Mouse (Mus musculus): ENCODE results near the gene Ubtd2. TPM values are rescaled to one million over a fixed set of nuclear protein-coding genes. Genes with fewer than 3 reads are reported as not detected.

Gene Ubtd2
- polyA plus RNA-seq, 1 experiment from 2014 or later: 22.6 TPM

DNA sequence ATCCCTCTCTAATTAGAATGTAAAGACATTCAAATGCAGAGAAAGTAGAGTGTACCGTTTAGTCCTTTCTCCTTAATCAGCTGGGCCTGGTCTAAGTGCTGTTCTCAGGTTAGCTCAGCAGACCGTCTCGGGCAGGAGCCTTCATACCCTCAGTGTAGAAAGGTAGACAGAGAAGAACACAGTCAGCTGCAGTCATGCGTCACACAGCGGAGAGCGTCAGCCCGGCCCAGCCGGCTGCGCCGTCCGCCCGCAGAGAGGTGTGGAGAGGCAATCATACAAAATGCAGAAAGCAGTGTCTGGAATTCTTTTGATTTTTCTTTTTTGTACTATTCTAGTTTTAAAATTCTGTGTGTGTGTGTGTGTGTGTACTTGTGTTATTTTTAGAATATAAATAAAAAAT, 90.4 kb downstream of the Ubtd2 start:
- no peak overlapping the region for H3K9ac ChIP-seq (ENCODE audit: low read depth, low read length)
- peaks cover 2% of the 10 kb centered on the region; the same call in 1 of the 2 replicates for H3K4me1 ChIP-seq (ENCODE audit: control insufficient read depth, insufficient read depth, low read length)
- no peak overlapping the region for H3K4me2 ChIP-seq (ENCODE audit: low read depth, low read length)
- H3K36me3 ChIP-seq (ENCODE audit: control insufficient read depth, insufficient read depth, low read length): no peaks in the 10 kb centered on the region
- H3K27ac ChIP-seq (ENCODE audit: low read length): no peak overlapping the region
- 80% methylated on average over 12 of the region's 12 CpGs for WGBS
- ATAC-seq: no peak
- no peak overlapping the region for H3K4me3 ChIP-seq (ENCODE audit: low read length)
- H3K27me3 ChIP-seq (replicated peaks; ENCODE audit: control insufficient read depth, insufficient read depth, low read length): no peaks in the 10 kb centered on the region
- H3K9me3 ChIP-seq (ENCODE audit: control insufficient read depth, low read length): no peaks in the 10 kb centered on the region

DNA sequence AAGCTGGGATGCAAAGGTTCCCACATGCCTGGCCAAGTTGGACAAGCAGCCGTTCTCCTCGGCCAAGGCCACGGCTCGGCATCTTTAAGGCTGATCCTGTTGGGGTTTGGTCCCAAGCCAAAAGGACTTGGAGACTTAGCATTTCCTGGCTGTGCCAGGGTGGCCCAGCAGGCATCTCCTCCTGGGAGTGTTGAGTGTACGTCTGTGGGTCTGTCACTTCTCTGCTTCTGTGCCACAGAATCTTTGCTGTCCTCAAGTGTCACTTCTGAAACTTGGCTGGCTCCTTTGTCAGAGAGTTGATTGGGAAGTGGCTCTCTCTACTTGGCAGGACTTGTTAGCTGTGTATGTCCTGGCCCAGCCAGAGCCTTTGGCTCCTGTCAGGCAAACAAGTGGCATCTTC, 91.3 kb downstream of the Ubtd2 start:
- H3K27ac ChIP-seq (ENCODE audit: low read length): no peak overlapping the region
- H3K9ac ChIP-seq (ENCODE audit: low read depth, low read length): no peak overlapping the region
- no peak overlapping the region for H3K4me2 ChIP-seq (ENCODE audit: low read depth, low read length)
- H3K4me3 ChIP-seq (ENCODE audit: low read length): no peak overlapping the region
- no peaks in the 10 kb centered on the region for H3K36me3 ChIP-seq (ENCODE audit: control insufficient read depth, insufficient read depth, low read length)
- no peak for ATAC-seq
- no peaks in the 10 kb centered on the region for H3K9me3 ChIP-seq (ENCODE audit: control insufficient read depth, low read length)
- 75% methylated on average over 5 of the region's 5 CpGs for WGBS
- H3K4me1 ChIP-seq (ENCODE audit: control insufficient read depth, insufficient read depth, low read length): peaks cover 6% of the 10 kb centered on the region; the same call in 1 of the 2 replicates
- H3K27me3 ChIP-seq (replicated peaks; ENCODE audit: control insufficient read depth, insufficient read depth, low read length): no peaks in the 10 kb centered on the region

DNA sequence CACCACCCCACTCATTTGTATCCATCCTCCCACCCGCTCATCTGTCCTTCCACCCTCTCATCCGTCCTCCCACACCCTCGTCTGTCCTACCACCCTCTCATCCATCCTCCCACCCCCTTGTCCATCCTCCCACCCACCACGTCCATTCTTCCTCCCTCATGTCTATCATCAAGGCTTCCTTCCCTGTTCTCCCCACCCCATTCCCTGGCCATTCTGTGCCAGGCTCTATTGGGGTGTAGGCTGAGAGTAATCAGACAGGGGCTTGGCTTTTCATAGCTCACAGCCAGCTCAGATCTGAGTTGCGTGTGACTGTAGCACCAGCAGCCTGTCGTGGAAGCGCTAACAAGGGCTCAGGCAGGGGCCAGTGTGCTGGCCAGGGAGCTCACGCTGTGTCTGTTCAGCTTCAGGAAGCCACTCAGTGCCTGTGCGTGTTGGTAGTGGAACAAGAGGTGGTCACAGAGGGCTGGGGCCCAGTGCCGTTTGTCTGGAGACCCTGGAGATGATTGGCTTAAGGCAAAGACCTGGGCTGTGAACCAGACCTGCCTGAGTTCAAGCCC, 92.3 kb downstream of the Ubtd2 start:
- 70% methylated on average over 10 of the region's 10 CpGs for WGBS
- ATAC-seq: no peak
- no peaks in the 10 kb centered on the region for H3K27me3 ChIP-seq (replicated peaks; ENCODE audit: control insufficient read depth, insufficient read depth, low read length)
- H3K4me1 ChIP-seq (ENCODE audit: control insufficient read depth, insufficient read depth, low read length): peaks cover 16% of the 10 kb centered on the region
- H3K36me3 ChIP-seq (ENCODE audit: control insufficient read depth, insufficient read depth, low read length): no peaks in the 10 kb centered on the region
- no peak overlapping the region for H3K27ac ChIP-seq (ENCODE audit: low read length)
- no peak overlapping the region for H3K9ac ChIP-seq (ENCODE audit: low read depth, low read length)
- H3K4me3 ChIP-seq (ENCODE audit: low read length): no peak overlapping the region
- H3K4me2 ChIP-seq (ENCODE audit: low read depth, low read length): no peak overlapping the region
- no peaks in the 10 kb centered on the region for H3K9me3 ChIP-seq (ENCODE audit: control insufficient read depth, low read length)

DNA sequence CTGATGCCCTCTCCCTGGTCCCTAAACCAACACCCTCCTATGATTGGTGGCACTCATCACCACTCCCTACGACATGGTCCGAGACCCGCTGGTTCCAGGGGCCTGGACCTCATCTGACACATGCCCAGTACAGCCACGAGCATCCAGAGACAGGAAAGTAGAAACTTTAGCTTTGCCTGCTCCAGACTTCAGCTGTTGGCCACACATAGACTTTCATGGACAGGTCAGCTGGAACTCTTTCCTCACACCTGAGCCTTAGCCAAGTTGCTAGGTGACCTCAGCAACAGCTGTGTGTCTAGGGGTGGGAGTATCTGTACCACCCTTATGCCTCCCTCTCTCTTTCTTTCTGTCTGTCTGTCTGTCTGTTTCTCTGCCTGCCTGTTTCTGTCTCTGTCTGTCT, 93.1 kb downstream of the Ubtd2 start:
- Histone ChIP-seq H3K4me1 (ENCODE audit: control insufficient read depth, insufficient read depth, low read length) (peaks cover 22% of the 10 kb centered on the region), H3K4me3 (ENCODE audit: low read length) (no peak overlapping the region), H3K9ac (ENCODE audit: low read depth, low read length) (no peak overlapping the region), H3K27me3 (replicated peaks; ENCODE audit: control insufficient read depth, insufficient read depth, low read length) (no peaks in the 10 kb centered on the region), H3K27ac (ENCODE audit: low read length) (no peak overlapping the region), H3K36me3 (ENCODE audit: control insufficient read depth, insufficient read depth, low read length) (no peaks in the 10 kb centered on the region), H3K4me2 (ENCODE audit: low read depth, low read length) (no peak overlapping the region), H3K9me3 (ENCODE audit: control insufficient read depth, low read length) (no peaks in the 10 kb centered on the region)
- ATAC-seq: no peak
- 83% methylated on average over 4 of the region's 4 CpGs for WGBS

DNA sequence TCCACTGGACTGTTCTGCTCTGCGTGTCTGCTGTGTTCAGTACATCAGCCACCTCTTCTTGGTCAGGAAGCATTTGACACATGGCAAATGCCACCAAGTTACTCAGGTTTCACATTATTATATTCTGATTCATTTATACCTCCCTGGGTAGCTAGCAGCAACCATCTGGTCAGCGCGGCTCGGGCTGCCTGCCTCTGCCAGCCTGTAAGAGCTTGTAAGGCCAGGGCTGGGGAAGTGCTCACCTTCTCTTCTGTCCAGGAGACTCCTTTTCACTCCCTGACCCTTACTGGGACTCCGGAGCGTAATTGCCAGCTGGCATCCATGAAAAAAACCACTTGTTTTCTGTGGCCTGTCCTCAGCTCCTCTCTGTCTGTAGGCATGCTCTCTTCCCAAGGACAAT, 94.1 kb downstream of the Ubtd2 start:
- 68% methylated on average over 6 of the region's 6 CpGs for WGBS
- no peak overlapping the region for H3K27ac ChIP-seq (ENCODE audit: low read length)

DNA sequence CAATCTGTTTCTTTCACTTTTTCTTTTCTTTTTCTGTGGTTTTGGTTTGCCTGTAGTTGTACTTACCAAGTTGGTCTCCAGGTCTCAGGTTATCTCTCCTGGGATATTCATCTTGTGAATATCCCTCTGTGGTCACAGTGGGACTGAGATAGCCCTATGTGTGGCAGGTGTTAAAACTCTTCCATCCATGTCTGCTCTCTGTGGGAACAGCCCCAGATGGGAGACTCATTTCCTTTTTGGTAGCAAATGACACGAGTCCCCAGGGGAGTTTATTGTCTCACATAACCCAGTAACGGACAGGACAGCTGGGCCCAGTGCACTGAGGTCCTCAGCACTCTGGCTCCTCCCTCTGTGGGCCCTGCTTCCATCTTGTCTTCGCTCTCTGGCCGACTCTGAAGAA, 94.9 kb downstream of the Ubtd2 start:
- Histone ChIP-seq H3K4me3 (ENCODE audit: low read length) (no peak overlapping the region), H3K4me1 (ENCODE audit: control insufficient read depth, insufficient read depth, low read length) (peaks cover 37% of the 10 kb centered on the region), H3K4me2 (ENCODE audit: low read depth, low read length) (no peak overlapping the region), H3K36me3 (ENCODE audit: control insufficient read depth, insufficient read depth, low read length) (no peaks in the 10 kb centered on the region), H3K9ac (ENCODE audit: low read depth, low read length) (no peak overlapping the region), H3K27me3 (replicated peaks; ENCODE audit: control insufficient read depth, insufficient read depth, low read length) (no peaks in the 10 kb centered on the region), H3K9me3 (ENCODE audit: control insufficient read depth, low read length) (no peaks in the 10 kb centered on the region), H3K27ac (ENCODE audit: low read length) (no peak overlapping the region)
- 59% methylated on average over 4 of the region's 4 CpGs for WGBS
- no peak for ATAC-seq

More for the DNA sequence above, 94.1 kb downstream of the Ubtd2 start:
- no peaks in the 10 kb centered on the region for H3K27me3 ChIP-seq (replicated peaks; ENCODE audit: control insufficient read depth, insufficient read depth, low read length)
- H3K4me2 ChIP-seq (ENCODE audit: low read depth, low read length): no peak overlapping the region
- H3K36me3 ChIP-seq (ENCODE audit: control insufficient read depth, insufficient read depth, low read length): no peaks in the 10 kb centered on the region
- no peaks in the 10 kb centered on the region for H3K9me3 ChIP-seq (ENCODE audit: control insufficient read depth, low read length)
- ATAC-seq: no peak
- no peak overlapping the region for H3K9ac ChIP-seq (ENCODE audit: low read depth, low read length)
- H3K4me1 ChIP-seq (ENCODE audit: control insufficient read depth, insufficient read depth, low read length): peaks cover 30% of the 10 kb centered on the region
- no peak overlapping the region for H3K4me3 ChIP-seq (ENCODE audit: low read length)

DNA sequence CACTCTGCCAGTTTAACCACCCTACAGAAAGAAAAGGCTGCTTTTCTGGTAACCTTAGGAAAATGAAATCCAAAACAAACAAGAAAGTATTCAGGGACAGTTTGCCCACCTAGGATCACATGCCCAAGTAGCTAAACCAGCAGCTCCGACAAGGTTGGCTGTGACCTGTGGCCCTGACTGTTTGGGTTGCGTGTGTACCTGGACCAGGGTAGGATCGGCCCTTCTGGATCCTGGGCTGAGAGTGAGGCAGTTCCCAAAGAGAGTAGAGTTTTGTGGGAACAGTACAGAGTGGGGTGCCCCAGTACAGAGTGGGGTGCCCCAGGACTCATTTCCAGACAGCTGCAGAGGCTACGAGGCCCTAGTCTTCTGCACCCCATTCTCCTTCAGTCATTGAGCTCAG, 95.9 kb downstream of the Ubtd2 start:
- Histone ChIP-seq H3K4me2 (ENCODE audit: low read depth, low read length) (no peak overlapping the region), H3K27me3 (replicated peaks; ENCODE audit: control insufficient read depth, insufficient read depth, low read length) (no peaks in the 10 kb centered on the region), H3K36me3 (ENCODE audit: control insufficient read depth, insufficient read depth, low read length) (no peaks in the 10 kb centered on the region), H3K9ac (ENCODE audit: low read depth, low read length) (no peak overlapping the region), H3K27ac (ENCODE audit: low read length) (no peak overlapping the region), H3K4me1 (ENCODE audit: control insufficient read depth, insufficient read depth, low read length) (peaks cover 38% of the 10 kb centered on the region), H3K9me3 (ENCODE audit: control insufficient read depth, low read length) (no peaks in the 10 kb centered on the region), H3K4me3 (ENCODE audit: low read length) (no peak overlapping the region)
- no peak for ATAC-seq
- 90% methylated on average over 4 of the region's 4 CpGs for WGBS

DNA sequence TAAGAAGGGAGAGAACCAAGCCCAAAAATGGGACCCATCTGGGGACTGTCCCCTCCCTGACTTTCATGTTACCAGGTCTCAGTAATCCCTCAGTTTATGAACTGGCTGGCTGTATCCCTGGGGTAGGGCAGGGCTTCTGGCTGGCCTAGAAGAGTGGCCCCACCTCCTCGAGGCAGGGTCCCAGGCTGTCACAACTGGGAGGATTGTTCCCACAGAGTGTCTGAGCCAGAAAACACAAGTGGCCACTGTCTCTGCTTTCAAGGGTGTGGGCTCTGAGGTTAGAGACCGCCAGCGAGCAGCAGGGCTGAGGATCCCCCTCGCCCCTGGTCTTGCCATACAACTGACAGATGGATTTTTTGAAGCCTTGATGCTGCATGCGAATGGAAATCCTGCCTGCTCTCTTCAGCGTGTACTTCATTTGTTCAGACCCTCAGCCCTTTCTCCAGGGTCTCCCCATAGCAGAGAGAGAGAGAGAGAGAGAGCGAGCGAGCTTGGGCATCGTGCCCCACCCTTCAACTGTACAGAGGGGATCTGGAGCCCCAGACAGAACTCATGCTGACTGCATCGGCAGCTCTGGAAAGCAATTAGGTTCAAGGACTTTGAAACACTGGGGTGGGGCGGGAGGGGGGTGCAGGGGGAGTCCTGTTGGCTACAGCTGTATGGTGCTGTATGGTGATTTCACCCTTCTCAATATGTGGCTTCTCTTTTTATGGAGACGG, 96.6 kb downstream of the Ubtd2 start:
- WGBS: 57% methylated on average over 12 of the region's 12 CpGs
- no peaks in the 10 kb centered on the region for H3K27me3 ChIP-seq (replicated peaks; ENCODE audit: control insufficient read depth, insufficient read depth, low read length)
- no peak overlapping the region for H3K9ac ChIP-seq (ENCODE audit: low read depth, low read length)
- H3K4me3 ChIP-seq (ENCODE audit: low read length): no peak overlapping the region
- peaks cover 38% of the 10 kb centered on the region for H3K4me1 ChIP-seq (ENCODE audit: control insufficient read depth, insufficient read depth, low read length)
- H3K4me2 ChIP-seq (ENCODE audit: low read depth, low read length): no peak overlapping the region
- 0 out of 2 replicates have a peak overlapping the region, but pooled peaks have one; percentile 53 for H3K27ac ChIP-seq (ENCODE audit: low read length)
- no peaks in the 10 kb centered on the region for H3K9me3 ChIP-seq (ENCODE audit: control insufficient read depth, low read length)
- peak; percentile 52 for ATAC-seq
- no peaks in the 10 kb centered on the region for H3K36me3 ChIP-seq (ENCODE audit: control insufficient read depth, insufficient read depth, low read length)

DNA sequence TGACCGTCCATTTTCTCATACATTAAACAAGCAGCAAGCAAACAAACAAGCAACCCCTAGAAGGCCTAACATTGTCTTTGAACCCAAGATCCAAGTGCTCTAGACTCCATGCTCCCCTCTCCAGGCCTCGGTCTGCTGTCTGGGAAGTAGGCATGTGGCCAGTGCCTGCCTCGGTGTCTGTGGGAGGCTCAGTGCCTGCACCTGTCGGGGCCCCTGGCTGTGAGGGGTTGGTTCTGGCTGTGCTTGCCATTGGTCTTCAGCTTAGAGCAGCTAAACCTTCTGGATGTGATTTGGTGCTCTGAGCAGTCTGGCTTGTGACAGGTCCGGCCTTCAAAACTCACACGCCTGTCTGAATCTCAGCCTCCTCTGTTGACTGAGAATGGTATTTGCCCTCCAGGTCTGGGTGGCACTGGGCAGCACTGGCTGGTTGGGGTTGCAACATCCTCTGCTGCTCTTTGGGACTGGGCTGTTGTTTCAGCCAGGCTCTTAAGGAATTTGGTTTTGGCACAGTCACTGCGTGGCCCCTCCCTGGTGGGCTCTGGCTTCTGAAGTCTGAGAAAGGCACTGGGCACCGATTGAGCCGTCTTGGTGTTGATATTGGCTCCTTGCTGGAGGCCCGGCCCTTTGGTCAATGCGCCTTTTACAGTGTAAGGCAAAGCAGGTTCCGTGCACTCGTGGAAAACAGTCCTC, 97.4 kb downstream of the Ubtd2 start:
- Histone ChIP-seq H3K4me3 (ENCODE audit: low read length) (no peak overlapping the region), H3K27me3 (replicated peaks; ENCODE audit: control insufficient read depth, insufficient read depth, low read length) (no peaks in the 10 kb centered on the region), H3K36me3 (ENCODE audit: control insufficient read depth, insufficient read depth, low read length) (no peaks in the 10 kb centered on the region), H3K9me3 (ENCODE audit: control insufficient read depth, low read length) (no peaks in the 10 kb centered on the region), H3K27ac (ENCODE audit: low read length) (peak overlapping the region; percentile 53), H3K4me2 (ENCODE audit: low read depth, low read length) (no peak overlapping the region), H3K4me1 (ENCODE audit: control insufficient read depth, insufficient read depth, low read length) (peaks cover 38% of the 10 kb centered on the region), H3K9ac (ENCODE audit: low read depth, low read length) (0 out of 2 replicates have a peak overlapping the region, but pooled peaks have one; percentile 15)
- 0 out of 2 replicates have a peak, but pooled peaks have one; percentile 4 for ATAC-seq
- 56% methylated on average over 13 of the region's 13 CpGs for WGBS

Measured in intestine, embryonic 16.5 days (tissue).